Mouse (Mus musculus) CH12.LX (cell line): ENCODE measurements around the gene 2900026A02Rik. TPM values are rescaled to one million over a fixed set of nuclear protein-coding genes. Genes with fewer than 3 reads are reported as not detected.

Source experiments
- DNase-seq: peaks from one replicate; pipeline ENCODE4 v3.0.0-alpha.2; 2013; ENCODE audit errors: extremely low read depth
- H3K27ac ChIP-seq: 2 replicates; pipeline ENCODE4 v1.5.1; 2012; ENCODE audit warnings: low read depth, mild to moderate bottlenecking, control low read depth, moderate library complexity; ENCODE audit not compliant: insufficient read depth
- H3K27me3 ChIP-seq: replicated peaks from 2 replicates; pipeline ENCODE3; 2012; ENCODE audit warnings: inconsistent platforms
- H3K36me3 ChIP-seq, 2 experiments: replicated peaks in 1 of 2; 2 replicates each; pipeline versions ENCODE3 to v1.6.1; 2012; ENCODE audit warnings: inconsistent platforms in 1 of 2, low read length in 1 of 2, mild to moderate bottlenecking in 1 of 2, mixed read lengths in 1 of 2, moderate library complexity in 1 of 2; ENCODE audit not compliant: control insufficient read depth in 1 of 2, insufficient read depth in 1 of 2
- H3K4me1 ChIP-seq, 2 experiments: 2 replicates each; pipeline ENCODE4 v1.6.1; 2012; ENCODE audit warnings: inconsistent platforms in 1 of 2, moderate library complexity in 1 of 2; ENCODE audit not compliant: insufficient read depth in 2 of 2, control insufficient read depth in 1 of 2
- H3K4me2 ChIP-seq: 2 replicates; pipeline ENCODE4 v1.6.1; 2012; ENCODE audit warnings: low read depth, mild to moderate bottlenecking, control low read depth; ENCODE audit not compliant: poor library complexity, insufficient read depth, severe bottlenecking
- H3K4me3 ChIP-seq, 3 experiments: fragments of 150-350 bp in 1 of 3; sonication (generic) in 1 of 3; replicated peaks in 1 of 3; 2 replicates each; pipeline versions ENCODE3 to v1.5.1; 2011 to 2012; ENCODE audit warnings: low read depth in 2 of 3, low read length in 2 of 3, mild to moderate bottlenecking in 2 of 3, moderate library complexity in 2 of 3, control low read depth in 1 of 3, improper control_type of control experiment in 1 of 3, inconsistent platforms in 1 of 3, mixed read lengths in 1 of 3; ENCODE audit not compliant: poor library complexity in 1 of 3
- H3K79me2 ChIP-seq: replicated peaks from 2 replicates; pipeline ENCODE4 v1.6.1; 2012; ENCODE audit warnings: mild to moderate bottlenecking, moderate library complexity; ENCODE audit not compliant: control insufficient read depth, poor library complexity, insufficient read depth, severe bottlenecking; ENCODE audit errors: extremely low read depth
- H3K9ac ChIP-seq: 2 replicates; pipeline ENCODE4 v1.6.1; 2012; ENCODE audit warnings: low read depth, mild to moderate bottlenecking, control low read depth, moderate library complexity; ENCODE audit not compliant: insufficient read depth
- H3K9me3 ChIP-seq: replicated peaks from 2 replicates; pipeline ENCODE3; 2012; ENCODE audit warnings: low read length, inconsistent platforms, mixed read lengths
- CHD2 ChIP-seq: IDR thresholded peaks from 2 replicates; pipeline ENCODE4 v1.6.1; 2011; ENCODE audit warnings: low read length, improper control_type of control experiment
- E2F4 ChIP-seq: IDR thresholded peaks from 2 replicates; pipeline ENCODE4 v1.6.1; 2011; ENCODE audit warnings: low read depth, low read length, improper control_type of control experiment; ENCODE audit not compliant: insufficient replicate concordance
- ELF1 ChIP-seq: IDR thresholded peaks from 2 replicates; pipeline ENCODE4 v1.6.1; 2014; ENCODE audit warnings: low read depth, mild to moderate bottlenecking, inconsistent platforms, low read length, improper control_type of control experiment
- EP300 ChIP-seq: IDR thresholded peaks from 2 replicates; pipeline ENCODE4 v1.6.1; 2011; ENCODE audit warnings: low read length, improper control_type of control experiment
- ETS1 ChIP-seq: conservative IDR thresholded peaks from 2 replicates; pipeline ENCODE4 v1.6.1; 2012; ENCODE audit warnings: low read depth, mild to moderate bottlenecking, inconsistent platforms, low read length, improper control_type of control experiment, moderate library complexity
- HCFC1 ChIP-seq: IDR thresholded peaks from 2 replicates; pipeline ENCODE4 v1.6.1; 2012; ENCODE audit warnings: low read depth, mild to moderate bottlenecking, inconsistent platforms, low read length, improper control_type of control experiment
- JUN ChIP-seq: IDR thresholded peaks from 2 replicates; pipeline ENCODE4 v1.6.1; 2011; ENCODE audit warnings: low read depth, mild to moderate bottlenecking, low read length, improper control_type of control experiment, moderate library complexity; ENCODE audit not compliant: insufficient read depth
- KAT2A ChIP-seq: IDR thresholded peaks from 2 replicates; pipeline ENCODE4 v1.6.1; 2012; ENCODE audit warnings: low read length, improper control_type of control experiment, inconsistent platforms; ENCODE audit not compliant: insufficient replicate concordance
- MAFK ChIP-seq: IDR thresholded peaks from 2 replicates; pipeline ENCODE4 v1.6.1; 2011; ENCODE audit warnings: low read length, improper control_type of control experiment; ENCODE audit not compliant: insufficient replicate concordance
- MAX ChIP-seq: IDR thresholded peaks from 2 replicates; pipeline ENCODE4 v1.6.1; 2011; ENCODE audit warnings: low read length, improper control_type of control experiment
- MAZ ChIP-seq: IDR thresholded peaks from 2 replicates; pipeline ENCODE4 v1.6.1; 2012; ENCODE audit warnings: low read depth, mild to moderate bottlenecking, inconsistent platforms, low read length, improper control_type of control experiment, moderate library complexity
- MEF2A ChIP-seq: IDR thresholded peaks from 2 replicates; pipeline ENCODE4 v1.6.1; 2014; ENCODE audit warnings: low read depth, mild to moderate bottlenecking, inconsistent platforms, low read length, improper control_type of control experiment, borderline replicate concordance
- MXI1 ChIP-seq: IDR thresholded peaks from 2 replicates; pipeline ENCODE4 v1.6.1; 2011; ENCODE audit warnings: mild to moderate bottlenecking, low read depth, low read length, improper control_type of control experiment
- MYC ChIP-seq: IDR thresholded peaks from 2 replicates; pipeline ENCODE4 v1.6.1; 2011; ENCODE audit warnings: low read depth, mild to moderate bottlenecking, improper control_type of control experiment, low read length
- NELFE ChIP-seq: IDR thresholded peaks from 2 replicates; pipeline ENCODE4 v1.6.1; 2011; ENCODE audit warnings: low read depth, low read length, improper control_type of control experiment
- NRF1 ChIP-seq: IDR thresholded peaks from 2 replicates; pipeline ENCODE4 v1.6.1; 2014; ENCODE audit warnings: low read depth, mild to moderate bottlenecking, inconsistent platforms, low read length, improper control_type of control experiment, moderate library complexity
- PAX5 ChIP-seq: IDR thresholded peaks from 2 replicates; pipeline ENCODE4 v1.6.1; 2012; ENCODE audit warnings: low read length, inconsistent platforms, mixed read lengths
- POLR2A ChIP-seq: IDR thresholded peaks from 2 replicates; pipeline ENCODE4 v1.6.1; 2011; ENCODE audit warnings: low read depth, mild to moderate bottlenecking, improper control_type of control experiment, low read length
- POLR2AphosphoS2 ChIP-seq: IDR thresholded peaks from 2 replicates; pipeline ENCODE4 v1.6.1; 2011; ENCODE audit warnings: low read depth, low read length, improper control_type of control experiment
- RAD21 ChIP-seq: IDR thresholded peaks from 2 replicates; pipeline ENCODE4 v1.6.1; 2011; ENCODE audit warnings: low read depth, mild to moderate bottlenecking, low read length, improper control_type of control experiment, moderate library complexity
- SIN3A ChIP-seq: IDR thresholded peaks from 2 replicates; pipeline ENCODE4 v1.6.1; 2012; ENCODE audit warnings: low read length, improper control_type of control experiment, inconsistent platforms
- SMC3 ChIP-seq: IDR thresholded peaks from 2 replicates; pipeline ENCODE4 v1.6.1; 2011; ENCODE audit warnings: low read depth, low read length, improper control_type of control experiment
- TBP ChIP-seq: conservative IDR thresholded peaks from 2 replicates; pipeline ENCODE4 v1.6.1; 2011; ENCODE audit warnings: low read depth, low read length, improper control_type of control experiment
- TCF12 ChIP-seq: IDR thresholded peaks from 2 replicates; pipeline ENCODE4 v1.6.1; 2014; ENCODE audit warnings: low read depth, mild to moderate bottlenecking, inconsistent platforms, low read length, improper control_type of control experiment
- UBTF ChIP-seq: IDR thresholded peaks from 2 replicates; pipeline ENCODE4 v1.6.1; 2012; ENCODE audit warnings: low read depth, mild to moderate bottlenecking, inconsistent platforms, low read length, improper control_type of control experiment, moderate library complexity
- USF1 ChIP-seq: IDR thresholded peaks from 2 replicates; pipeline ENCODE4 v1.6.1; 2014; ENCODE audit warnings: low read depth, mild to moderate bottlenecking, inconsistent platforms, low read length, improper control_type of control experiment
- USF2 ChIP-seq: conservative IDR thresholded peaks from 2 replicates; pipeline ENCODE4 v1.6.1; 2011; ENCODE audit warnings: low read depth, low read length, improper control_type of control experiment
- ZKSCAN1 ChIP-seq: IDR thresholded peaks from 2 replicates; pipeline ENCODE4 v1.6.1; 2012; ENCODE audit warnings: low read depth, inconsistent platforms, low read length, improper control_type of control experiment, borderline replicate concordance
- ZMIZ1 ChIP-seq: IDR thresholded peaks from 2 replicates; pipeline ENCODE4 v1.6.1; 2012; ENCODE audit warnings: low read depth, mild to moderate bottlenecking, inconsistent platforms, low read length, improper control_type of control experiment
- dilution Hi-C: fragments of 300-500 bp; cut with MboI; formaldehyde crosslinking; loops from 2 replicates; pipeline ENCODE4 v1.14.3; 2020; ENCODE audit warnings: low sequenced_read_pairs; ENCODE audit not compliant: extremely low pct_unique_long_range_greater_than_20kb, extremely low pct_ligation_motif_present
- in situ Hi-C: fragments of 300-500 bp; cut with MboI; formaldehyde crosslinking; loops from 3 replicates; pipeline ENCODE4 v1.14.3; 2019; ENCODE audit warnings: low sequenced_read_pairs, low pct_ligation_motif_present, low pct_unique_long_range_greater_than_20kb, mixed read lengths
- polyA plus RNA-seq: library from polyadenylated mRNA; unstranded; fragments of >175 nt; gene quantifications from 2 replicates; pipeline ENCODE4 v1.2.1, GENCODE M21; 2012; ENCODE audit warnings: low read depth; ENCODE audit not compliant: insufficient read length
- total RNA-seq, 2 experiments: library from RNA; depleted of rRNA; stranded (reverse); fragments of 300-350 nt in 1 of 2; fragments of >200 nt in 1 of 2; gene quantifications; 2 replicates each; pipeline ENCODE4 v1.2.3; 2012 to 2014

The 2900026A02Rik gene
- total and polyA plus RNA-seq, 3 experiments: 0.85 to 4.6 (median 0.93) TPM

- Histone ChIP-seq H3K79me2 (no peaks in the 10 kb centered on the region), H3K9ac (no peak within 1 kb of the TSS), H3K4me3 (no peak within 1 kb of the TSS), H3K4me1 (peaks cover 0 to 3% of the 10 kb centered on the region in 2 experiments; a peak in 1 of 4 replicates), H3K27me3 (peaks cover 31% of the 10 kb centered on the region), H3K27ac (no peak within 1 kb of the TSS), H3K36me3 (no peaks in the 10 kb centered on the region), H3K4me2 (no peak within 1 kb of the TSS), H3K9me3 (peaks cover 13% of the 10 kb centered on the region)
- no peak for DNase-seq
- in situ Hi-C loops (no loop called here), dilution Hi-C loops (loop anchor here (25.0 kb wide), 1 partner anchor 106 kb away; no protein-coding TSS in a partner anchor)
- TF ChIP-seq NELFE (no peak), MAFK (no peak), MAX (no peak), USF1 (no peak), PAX5 (no peak), E2F4 (no peak), SMC3 (no peak), TBP (no peak), ZKSCAN1 (no peak), MEF2A (no peak), UBTF (no peak), MYC (no peak), TCF12 (no peak), CHD2 (no peak), USF2 (no peak), HCFC1 (no peak), JUN (no peak)
These were observed 139.6 kb downstream of the 2900026A02Rik start, which contains the start of gene Crybb3 for GRCm38 (mm10) chr5:113081439-113081838. Gene Crybb3, minus strand, starts transcription at chr5:113081584.

GRCm38 (mm10) chr5:113081020-113081419 lies 140.0 kb downstream of the 2900026A02Rik start:
- H3K27me3 ChIP-seq: peaks cover 36% of the 10 kb centered on the region
- H3K4me3 ChIP-seq: no peak overlapping the region
- H3K4me1 ChIP-seq: peaks cover 0 to 3% of the 10 kb centered on the region in 2 experiments; a peak in 1 of 4 replicates
- H3K4me2 ChIP-seq: no peak overlapping the region
- H3K27ac ChIP-seq: no peak overlapping the region
- no peak for DNase-seq
- dilution Hi-C loops (loop anchor here (25.0 kb wide), 1 partner anchor 106 kb away; no protein-coding TSS in a partner anchor), in situ Hi-C loops (no loop called here)
- H3K79me2 ChIP-seq: no peaks in the 10 kb centered on the region
- H3K36me3 ChIP-seq: no peaks in the 10 kb centered on the region
- H3K9ac ChIP-seq: no peak overlapping the region
- TF ChIP-seq MAZ: no peak
- TF ChIP-seq ZMIZ1: no peak
- no peak for TF ChIP-seq EP300
- no peak for TF ChIP-seq TCF12
- no peak for TF ChIP-seq ETS1
- TF ChIP-seq USF1: no peak
- TF ChIP-seq ZKSCAN1: no peak
- no peak for TF ChIP-seq TBP
- no peak for TF ChIP-seq MYC
- TF ChIP-seq E2F4: no peak
- TF ChIP-seq MXI1: no peak
- no peak for TF ChIP-seq USF2
- TF ChIP-seq POLR2AphosphoS2: no peak
- no peak for TF ChIP-seq SIN3A
- TF ChIP-seq RAD21: no peak
- no peak for TF ChIP-seq POLR2A
- TF ChIP-seq MEF2A: no peak
- TF ChIP-seq NRF1: no peak
- TF ChIP-seq ELF1: no peak
- no peak for TF ChIP-seq KAT2A
- peaks cover 13% of the 10 kb centered on the region for H3K9me3 ChIP-seq
